15 mouse cellular contexts compared by ENCODE assay signal in genomic region chr10:117639221-117639599, GRCm38 (mm10).
"Had no signal": no experiment of that assay in that cellular context is flagged by ENCODE, and none has a peak within 500 bp of the region (broad histone marks: within the 10 kb centered on the region; RNA-seq: fewer than 3 reads in every experiment).

No protein-coding gene starts in this region.

- DNase-seq: cerebellum, adult 9-10 months; cerebellum, adult 9-11 months; cerebellum, postnatal 10 days; cerebellum, postnatal 14 days; cerebellum, postnatal 25 days; cerebellum, postnatal 36 days; embryo, embryonic 11 days; forebrain, postnatal 0 days; gastrocnemius, adult 2 months; gastrocnemius, postnatal 10 days; gastrocnemius, postnatal 14 days; gastrocnemius, postnatal 25 days; gastrocnemius, postnatal 36 days; heart, adult 11 months; heart, adult 2 months had no signal
